Mouse (Mus musculus) Patski (cell line): ENCODE measurements around the gene Cenpb. TPM values are rescaled to one million over a fixed set of nuclear protein-coding genes. Genes with fewer than 3 reads are reported as not detected.

Source experiments
- ATAC-seq: fragments of 100-300 bp; one replicate; pipeline ENCODE4 v1.8.0; 2021
- CTCF ChIA-PET: fragments of 350-600 bp; sonication (Branson Sonifier 250); formaldehyde crosslinking; loops from one replicate; lab custom pipeline; 2022; ENCODE audit warnings: inconsistent platforms; lab: Charles Lee
- POLR2A ChIA-PET: fragments of 350-600 bp; sonication (Branson Sonifier 250); formaldehyde crosslinking; loops from one replicate; lab custom pipeline; 2022; ENCODE audit warnings: antibody characterized with exemption, inconsistent platforms; lab: Charles Lee
- DNase-seq: peaks from one replicate; pipeline ENCODE4 v3.0.0-alpha.2; 2011; ENCODE audit warnings: low read depth, low spot score
- H3K27me3 ChIP-seq: fragments of 371-371 bp; one replicate; pipeline ENCODE4 v1.5.1; 2021
- CTCF ChIP-seq: fragments of 100-300 bp; IDR thresholded peaks from one replicate; pipeline ENCODE4 v1.5.1; 2021
- in situ Hi-C: fragments of 300-500 bp; cut with MboI; formaldehyde crosslinking; loops from 3 replicates; pipeline ENCODE4 v1.11.1; 2018; ENCODE audit warnings: low pct_unique_long_range_greater_than_20kb, mixed read lengths
- polyA plus RNA-seq: library from polyadenylated mRNA; unstranded; gene quantifications from one replicate; pipeline ENCODE4 v1.2.3, GENCODE M21; 2021

Cenpb gene
- polyA plus RNA-seq, 1 experiment from 2014 or later = 84.4 TPM

DNA sequence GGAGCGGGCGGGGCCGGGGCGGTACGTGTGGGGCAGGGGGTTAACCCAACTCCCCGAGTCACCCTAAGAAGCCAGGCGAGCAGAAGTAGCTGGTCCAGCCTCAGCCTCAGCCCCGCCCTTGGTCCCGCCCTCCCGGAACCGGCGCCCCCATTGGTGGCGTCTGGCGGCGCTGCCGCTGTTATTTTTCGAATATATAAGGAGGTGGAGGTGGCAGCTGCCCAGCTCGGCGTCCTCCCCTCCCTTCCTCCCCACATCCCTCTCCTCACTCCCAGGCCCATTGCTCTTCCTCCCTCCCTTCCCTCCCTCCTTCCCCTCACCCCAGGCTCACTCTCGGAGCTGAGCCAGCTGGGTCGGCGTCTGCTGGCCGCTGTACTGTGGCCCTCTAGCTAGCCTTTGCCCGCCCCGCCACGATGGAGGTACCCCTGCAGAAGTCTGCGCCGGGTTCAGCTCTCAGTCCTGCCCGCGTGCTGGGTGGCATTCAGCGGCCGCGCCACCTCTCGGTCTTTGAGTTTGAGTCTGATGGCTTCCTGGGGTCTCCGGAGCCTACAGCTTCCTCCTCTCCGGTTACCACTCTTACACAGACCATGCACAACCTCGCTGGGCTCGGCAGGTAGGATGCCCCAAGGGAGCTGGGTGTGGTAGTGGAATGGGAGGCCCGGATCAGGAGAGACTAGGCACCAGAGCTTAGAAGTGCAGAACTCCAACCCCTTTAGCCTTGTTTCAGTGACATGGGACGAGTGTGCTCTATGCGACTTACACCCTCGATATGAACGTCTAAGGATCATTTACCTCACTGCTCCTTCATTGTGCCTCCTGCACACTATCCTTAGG, 7.1 kb upstream of the Cenpb start, which contains the start of the genes Cdc25b and Spef1:
TSS of gene Cdc25b (plus strand) at position 179 of the 831 bp plus-strand sequence.
TSS of gene Spef1 (minus strand) at position 512 of the 831 bp plus-strand sequence.
- ATAC-seq (peak; percentile 89), DNase-seq (no peak)
- ChIA-PET POLR2A (interaction anchor here (0.6 to 1.4 kb wide), 2 partner anchors 29 to 48 kb away, joined by 3 read pairs; no protein-coding TSS in a partner anchor), CTCF (interaction anchor here (0.7 to 2.5 kb wide), 5 partner anchors 13 to 151 kb away, joined by 3 to 11 read pairs (median 3); partner anchors contain the start of gene 1700037H04Rik)
- in situ Hi-C loops = no loop called here
- no peaks in the 10 kb centered on the region for H3K27me3 ChIP-seq
- TF ChIP-seq CTCF = no peak

DNA sequence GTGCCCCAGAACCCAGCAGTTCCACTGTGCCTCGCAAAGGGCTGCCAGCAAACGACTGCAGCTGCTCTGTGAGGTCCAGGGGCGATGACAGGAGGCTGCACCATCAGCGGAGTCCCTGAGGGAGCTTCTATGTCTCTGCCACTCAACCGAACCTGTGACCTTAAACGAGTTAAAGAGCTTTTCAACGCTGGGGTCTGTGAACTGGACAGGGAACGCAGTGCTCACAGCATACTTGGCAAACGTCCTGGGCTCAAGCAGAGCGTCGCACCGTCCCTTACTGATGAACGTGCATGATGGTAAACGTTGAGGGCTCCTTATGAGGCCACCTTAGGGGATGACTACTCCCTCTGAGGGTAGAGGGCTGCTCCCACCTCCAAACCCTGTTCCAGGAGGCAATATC, 6.5 kb upstream of the Cenpb start:
- CTCF ChIA-PET = interaction anchor here (1.1 to 2.5 kb wide), 3 partner anchors 10 to 49 kb away, joined by 3 to 11 read pairs (median 3); no protein-coding TSS in a partner anchor
- DNase-seq = no peak
- POLR2A ChIA-PET = no interaction called here
- in situ Hi-C loops = no loop called here
- no peak for TF ChIP-seq CTCF
- no peaks in the 10 kb centered on the region for H3K27me3 ChIP-seq
- no peak for ATAC-seq

DNA sequence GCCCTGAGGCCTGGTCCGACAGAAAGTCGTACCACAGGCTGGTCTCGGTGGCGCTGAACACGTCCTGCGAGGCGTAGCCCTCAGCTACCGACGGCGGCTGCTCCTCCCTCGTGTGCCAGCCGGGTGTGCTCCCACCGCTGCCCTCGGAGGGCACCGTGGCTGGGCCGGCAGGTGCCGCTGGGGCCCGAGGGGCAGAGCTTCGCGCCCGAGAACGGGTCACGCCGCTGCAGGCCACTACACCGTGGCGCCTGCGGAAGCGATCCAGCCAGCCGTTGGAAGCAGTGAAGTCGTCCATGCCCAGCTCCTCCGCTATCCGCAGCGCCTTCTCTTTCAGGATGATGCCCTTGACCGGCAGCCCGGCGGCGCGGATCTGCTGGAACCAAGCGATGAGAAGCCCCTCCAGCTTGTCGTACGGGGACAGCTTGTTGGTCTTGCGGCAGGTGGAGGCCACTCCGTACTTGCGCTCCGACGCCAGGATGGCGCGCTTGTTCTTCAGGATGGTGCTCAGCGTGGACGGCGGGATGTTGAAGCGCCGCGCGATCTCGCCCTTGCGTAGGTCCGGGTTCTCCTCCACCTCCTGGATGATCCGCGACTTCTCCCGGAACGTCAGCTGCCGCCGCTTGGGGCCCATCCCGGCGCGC, 501 bp downstream of the Cenpb start:
- ATAC-seq (peak; percentile 52), DNase-seq (no peak)
- in situ Hi-C loops = no loop called here
- no peaks in the 10 kb centered on the region for H3K27me3 ChIP-seq
- no peak for TF ChIP-seq CTCF
- POLR2A ChIA-PET = interaction anchor here (0.9 to 1.6 kb wide), 7 partner anchors 10 to 82 kb away, joined by 3 to 10 read pairs (median 4); partner anchors contain the start of gene 1700037H04Rik
- CTCF ChIA-PET = interaction anchor here (0.6 to 2.2 kb wide), 3 partner anchors 23 to 74 kb away, joined by 3 to 6 read pairs (median 3); no protein-coding TSS in a partner anchor

GRCm38 (mm10) chr2:131178828-131179245, 1.0 kb downstream of the Cenpb start:
- DNase-seq (no peak), ATAC-seq (no peak)
- ChIA-PET CTCF (interaction anchor here (0.6 to 2.2 kb wide), 3 partner anchors 24 to 74 kb away, joined by 3 to 6 read pairs (median 3); no protein-coding TSS in a partner anchor), POLR2A (interaction anchor here (0.9 to 1.6 kb wide), 6 partner anchors 11 to 82 kb away, joined by 3 to 10 read pairs (median 4); partner anchors contain the start of gene 1700037H04Rik)
- no peak for TF ChIP-seq CTCF
- in situ Hi-C loops = no loop called here
- no peaks in the 10 kb centered on the region for H3K27me3 ChIP-seq

- ATAC-seq (no peak), DNase-seq (no peak)
- CTCF ChIA-PET = no interaction called here
- in situ Hi-C loops = no loop called here
- H3K27me3 ChIP-seq = no peaks in the 10 kb centered on the region
- TF ChIP-seq CTCF = no peak
- POLR2A ChIA-PET = interaction anchor here (1.6 kb wide), 1 partner anchor 33 kb away, joined by 10 read pairs; no protein-coding TSS in a partner anchor
Measured at GRCm38 (mm10) chr2:131177932-131178331, 1.9 kb downstream of the Cenpb start.

DNA sequence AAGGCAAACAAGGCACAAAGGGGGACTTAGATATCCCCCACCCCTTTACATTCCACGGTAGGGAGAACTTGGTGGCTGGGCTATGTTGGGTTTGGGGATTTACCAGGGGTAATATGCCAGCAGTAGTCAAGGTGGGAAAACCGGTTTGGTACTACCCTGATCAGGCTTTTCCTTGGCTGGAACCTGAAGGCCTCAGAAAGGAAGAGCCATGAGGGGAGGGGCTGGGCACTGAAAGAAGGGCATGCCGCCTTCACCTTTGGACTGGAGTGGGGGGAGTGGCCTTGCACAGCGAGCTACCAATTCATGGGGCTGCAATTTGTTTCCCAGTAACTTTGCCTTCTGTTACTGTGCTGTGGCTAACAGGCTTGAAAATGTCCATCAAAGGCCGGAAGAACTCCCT, 3.4 kb downstream of the Cenpb start:
- ATAC-seq = no peak
- H3K27me3 ChIP-seq = no peaks in the 10 kb centered on the region
- CTCF ChIA-PET = interaction anchor here (1.0 to 1.3 kb wide), 3 partner anchors 9 to 82 kb away, joined by 3 to 4 read pairs (median 3); no protein-coding TSS in a partner anchor
- no peak for DNase-seq
- no peak for TF ChIP-seq CTCF
- POLR2A ChIA-PET = interaction anchor here (0.6 kb wide), 1 partner anchor 25 kb away, joined by 3 read pairs; no protein-coding TSS in a partner anchor
- in situ Hi-C loops = no loop called here

DNA sequence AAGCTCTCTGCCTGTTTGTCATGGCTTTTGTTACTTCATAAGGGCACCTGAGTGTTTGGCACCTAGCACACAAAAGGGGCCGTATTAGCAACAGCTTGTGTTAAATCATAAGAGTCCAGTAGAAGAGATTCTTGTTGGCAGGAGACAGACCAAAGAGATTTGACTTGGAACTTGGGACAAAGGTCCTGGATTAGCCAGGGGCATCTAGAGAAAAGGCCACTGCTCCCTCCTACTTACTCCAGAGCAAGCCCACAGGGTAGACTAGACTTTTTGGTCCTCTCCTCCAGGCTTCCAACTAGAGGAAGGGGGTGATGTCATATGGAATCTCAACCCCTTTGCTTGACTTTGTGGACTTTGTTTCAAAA, 3.9 kb downstream of the Cenpb start:
- in situ Hi-C loops = no loop called here
- ChIA-PET CTCF (interaction anchor here (0.9 to 1.3 kb wide), 5 partner anchors 10 to 81 kb away, joined by 3 to 4 read pairs (median 3); no protein-coding TSS in a partner anchor), POLR2A (interaction anchor here (0.6 kb wide), 1 partner anchor 24 kb away, joined by 3 read pairs; no protein-coding TSS in a partner anchor)
- ATAC-seq = no peak
- no peaks in the 10 kb centered on the region for H3K27me3 ChIP-seq
- no peak for TF ChIP-seq CTCF
- no peak for DNase-seq

DNA sequence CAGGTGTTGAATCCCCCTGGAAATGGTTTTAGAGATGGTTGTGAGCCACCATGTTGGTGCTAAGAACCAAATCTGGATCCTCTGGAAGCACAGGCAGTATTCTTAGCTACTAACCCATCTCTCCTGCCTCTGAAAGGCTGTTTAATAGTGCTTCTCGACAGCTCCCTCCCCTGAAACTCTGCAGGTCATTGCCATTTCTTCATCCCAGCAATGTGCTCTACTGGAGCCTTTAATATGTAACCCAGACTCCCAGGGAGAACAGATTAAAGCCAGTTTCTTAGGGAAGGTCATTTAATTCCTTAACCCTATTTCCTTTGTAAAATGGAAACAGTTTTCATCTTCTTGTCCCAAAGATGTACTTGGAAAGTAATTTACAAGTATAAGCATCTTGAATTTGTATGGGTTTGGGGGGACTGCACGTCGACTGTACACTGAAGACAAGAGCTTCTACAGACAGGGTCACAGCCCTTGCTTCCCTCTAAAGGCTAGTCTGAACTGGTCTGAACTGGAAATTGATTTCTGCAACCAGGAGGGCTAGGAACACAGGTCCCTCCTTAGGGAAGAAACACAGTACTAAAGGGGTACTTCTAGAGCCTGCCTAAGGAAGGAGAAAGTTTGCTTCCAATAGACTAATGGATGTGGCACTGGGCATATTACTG, 4.5 kb downstream of the Cenpb start:
- in situ Hi-C loops = no loop called here
- ChIA-PET CTCF (interaction anchor here (0.9 to 1.3 kb wide), 4 partner anchors 28 to 81 kb away, joined by 3 to 4 read pairs (median 3); no protein-coding TSS in a partner anchor), POLR2A (no interaction called here)
- DNase-seq (no peak), ATAC-seq (no peak)
- TF ChIP-seq CTCF = no peak
- H3K27me3 ChIP-seq = no peaks in the 10 kb centered on the region

GRCm38 (mm10) chr2:131174700-131175099, 5.2 kb downstream of the Cenpb start:
- ChIA-PET POLR2A (no interaction called here), CTCF (interaction anchor here (1.2 to 1.6 kb wide), 3 partner anchors 13 to 47 kb away, joined by 3 to 5 read pairs (median 3); no protein-coding TSS in a partner anchor)
- no peaks in the 10 kb centered on the region for H3K27me3 ChIP-seq
- no peak for ATAC-seq
- no peak for TF ChIP-seq CTCF
- DNase-seq = no peak
- in situ Hi-C loops = no loop called here
